Comparison of ENCODE assay signal across 26 mouse cellular contexts in the genomic region with DNA sequence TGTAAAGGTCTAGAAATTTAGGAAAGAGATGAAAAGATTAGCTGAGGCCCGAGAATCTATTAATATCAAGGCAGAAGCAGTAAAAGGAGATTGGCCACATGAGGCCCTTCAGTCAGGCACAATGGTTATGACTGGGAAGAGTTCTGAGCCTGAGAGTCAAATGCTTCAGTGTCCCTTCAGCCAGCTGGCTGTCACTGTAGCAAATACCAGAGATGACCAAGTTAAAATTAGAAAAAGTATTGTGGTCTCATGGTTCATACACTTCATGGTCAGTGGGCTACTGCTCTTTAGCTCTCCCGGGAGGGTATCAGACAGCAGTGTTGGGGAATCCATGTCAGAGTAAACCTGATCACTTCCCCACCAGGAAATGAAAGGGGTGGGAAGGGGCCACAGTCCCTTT.
DNase-seq lines count a peak whose midpoint lies in the region; ATAC-seq lines count a peak whose summit lies in the region.
"Had no signal": no experiment of that assay in that cellular context is flagged by ENCODE, and none has a peak within 500 bp of the region (broad histone marks: within the 10 kb centered on the region; RNA-seq: fewer than 3 reads in every experiment).

No protein-coding gene starts in this region.

- no peak overlapping the region for H3K4me2 ChIP-seq in hindbrain, embryonic 14.5 days (replicated peaks)
- H3K4me2 ChIP-seq in hindbrain, embryonic 12.5 days (replicated peaks), result no peak overlapping the region
- H3K4me2 ChIP-seq in heart, embryonic 11.5 days, result 0 out of 2 replicates have a peak overlapping the region, but pooled peaks have one; percentile 3
- H3K4me2 ChIP-seq in heart, embryonic 16.5 days (ENCODE audit: low read depth, low read length), result no peak overlapping the region
- H3K4me2 ChIP-seq: limb, embryonic 12.5 days; liver, embryonic 11.5 days; lung, embryonic 15.5 days; midbrain, embryonic 11.5 days; neural tube, embryonic 15.5 days had no signal

- ATAC-seq in hindbrain, embryonic 14.5 days (ENCODE audit: low FRiP score), result no peak
- ATAC-seq in hindbrain, embryonic 12.5 days (ENCODE audit: low FRiP score), result no peak
- ATAC-seq in heart, embryonic 11.5 days (replicated peaks; ENCODE audit: insufficient number of reproducible peaks, low FRiP score, low TSS enrichment), result no peak
- peak; percentile 60; the same call in 1 of the 2 replicates for ATAC-seq in heart, embryonic 16.5 days (replicated peaks; ENCODE audit: extremely low read depth, insufficient read depth, low FRiP score)
- ATAC-seq: inflammation-experienced regulatory T-cells, adult 6 months had no signal

- no peaks in the 10 kb centered on the region for H3K9me3 ChIP-seq in hindbrain, embryonic 14.5 days (ENCODE audit: control insufficient read depth, low read length)
- no peaks in the 10 kb centered on the region for H3K9me3 ChIP-seq in hindbrain, embryonic 12.5 days (replicated peaks)
- H3K9me3 ChIP-seq in heart, embryonic 11.5 days (replicated peaks; ENCODE audit: control insufficient read depth, low read length), result no peaks in the 10 kb centered on the region
- H3K9me3 ChIP-seq in heart, embryonic 16.5 days (replicated peaks; ENCODE audit: control insufficient read depth, low read length), result no peaks in the 10 kb centered on the region
- H3K9me3 ChIP-seq: limb, embryonic 12.5 days; lung, embryonic 15.5 days; neural tube, embryonic 15.5 days had no signal

- no peak for DNase-seq in hindbrain, embryonic 14.5 days (ENCODE audit: low spot score)
- DNase-seq in heart, adult 18-20 months, result peak; percentile 9 to 18
- DNase-seq in layer of hippocampus, adult 9-11 months, result no peak
- no peak for DNase-seq in ovary, postnatal 10 days (ENCODE audit: low spot score)
- DNase-seq in lung, postnatal 10 days, result no peak
- DNase-seq: adrenal gland, adult 8-10 months; cerebellum, adult 2 months; cerebellum, postnatal 14 days; forebrain, postnatal 0 days; gastrocnemius, postnatal 10 days; kidney, adult 11 months; kidney, postnatal 25 days; lung, postnatal 36 days; right cerebral cortex, adult 18-20 months had no signal

- H3K36me3 ChIP-seq in hindbrain, embryonic 14.5 days (replicated peaks; ENCODE audit: control insufficient read depth, insufficient read depth), result no peaks in the 10 kb centered on the region
- H3K36me3 ChIP-seq in hindbrain, embryonic 12.5 days, result no peaks in the 10 kb centered on the region
- H3K36me3 ChIP-seq in heart, embryonic 11.5 days (ENCODE audit: control insufficient read depth, insufficient read depth, low read length), result no peaks in the 10 kb centered on the region
- H3K36me3 ChIP-seq in heart, embryonic 16.5 days (ENCODE audit: control insufficient read depth, insufficient read depth), result no peaks in the 10 kb centered on the region
- H3K36me3 ChIP-seq: G1E; lung, embryonic 15.5 days; neural tube, embryonic 15.5 days had no signal

- WGBS in hindbrain, embryonic 14.5 days, result 80% methylated on average over 2 of the region's 2 CpGs
- WGBS in hindbrain, embryonic 12.5 days, result 82% methylated on average over 2 of the region's 2 CpGs
- WGBS in heart, embryonic 11.5 days (ENCODE audit: insufficient replicate concordance), result 17% methylated on average over 2 of the region's 2 CpGs
- WGBS in heart, embryonic 16.5 days, result 30% methylated on average over 2 of the region's 2 CpGs

- H3K27ac ChIP-seq in hindbrain, embryonic 14.5 days, result peak overlapping the region; percentile 54; the same call in 1 of the 2 replicates
- H3K27ac ChIP-seq in hindbrain, embryonic 12.5 days, result no peak overlapping the region
- H3K27ac ChIP-seq in heart, embryonic 11.5 days (ENCODE audit: low read depth, low read length), result peak overlapping the region; percentile 67
- H3K27ac ChIP-seq in heart, embryonic 16.5 days (ENCODE audit: low read length), result peak overlapping the region; percentile 82
- H3K27ac ChIP-seq: left cerebral cortex, adult 2 months; lung, embryonic 15.5 days had no signal

- no peaks in the 10 kb centered on the region for H3K27me3 ChIP-seq in hindbrain, embryonic 14.5 days (ENCODE audit: control insufficient read depth, insufficient read depth, low read length)
- no peaks in the 10 kb centered on the region for H3K27me3 ChIP-seq in hindbrain, embryonic 12.5 days
- H3K27me3 ChIP-seq in heart, embryonic 11.5 days (ENCODE audit: control insufficient read depth, insufficient read depth, low read length), result no peaks in the 10 kb centered on the region
- no peaks in the 10 kb centered on the region for H3K27me3 ChIP-seq in heart, embryonic 16.5 days (ENCODE audit: control insufficient read depth, insufficient read depth, low read length)
- H3K27me3 ChIP-seq: limb, embryonic 12.5 days; lung, embryonic 15.5 days; neural tube, embryonic 15.5 days had no signal

- no peak overlapping the region for H3K9ac ChIP-seq in hindbrain, embryonic 14.5 days
- no peak overlapping the region for H3K9ac ChIP-seq in hindbrain, embryonic 12.5 days
- no peak overlapping the region for H3K9ac ChIP-seq in heart, embryonic 11.5 days (ENCODE audit: low read depth, low read length)
- no peak overlapping the region for H3K9ac ChIP-seq in heart, embryonic 16.5 days (ENCODE audit: low read length)
- H3K9ac ChIP-seq: forebrain, postnatal 0 days; limb, embryonic 12.5 days; lung, embryonic 15.5 days; neural tube, embryonic 15.5 days had no signal

- no peak overlapping the region for H3K4me3 ChIP-seq in hindbrain, embryonic 14.5 days (replicated peaks; ENCODE audit: low read length)
- no peak overlapping the region for H3K4me3 ChIP-seq in hindbrain, embryonic 12.5 days
- H3K4me3 ChIP-seq in heart, embryonic 11.5 days (ENCODE audit: low read depth, low read length), result no peak overlapping the region
- H3K4me3 ChIP-seq in heart, embryonic 16.5 days (ENCODE audit: low read length), result no peak overlapping the region
- H3K4me3 ChIP-seq: erythroblast, embryonic 14.5 days; left cerebral cortex, adult 2 months; limb, embryonic 12.5 days; lung, embryonic 15.5 days; neural tube, embryonic 15.5 days had no signal

- H3K4me1 ChIP-seq in hindbrain, embryonic 14.5 days (replicated peaks; ENCODE audit: control insufficient read depth, insufficient read depth, low read length), result peaks cover 14% of the 10 kb centered on the region
- peaks cover 6% of the 10 kb centered on the region; the same call in 1 of the 2 replicates for H3K4me1 ChIP-seq in hindbrain, embryonic 12.5 days
- peaks cover 50% of the 10 kb centered on the region for H3K4me1 ChIP-seq in heart, embryonic 11.5 days (ENCODE audit: control insufficient read depth, insufficient read depth, low read length)
- peaks cover 40% of the 10 kb centered on the region for H3K4me1 ChIP-seq in heart, embryonic 16.5 days (ENCODE audit: control insufficient read depth, insufficient read depth, low read length)
- H3K4me1 ChIP-seq: lung, embryonic 15.5 days had no signal

Comparison
In these comparisons a context has a peak if more than half of its experiments do, and no peak if none do; other contexts are left out.
1. DNase-seq: peak in heart, adult 18-20 months (2 of 2); none in hindbrain, embryonic 14.5 days (single experiment), layer of hippocampus, adult 9-11 months (single experiment), ovary, postnatal 10 days (single experiment) and lung, postnatal 10 days (single experiment).